Mouse (Mus musculus): ENCODE results near the gene Chn2. TPM values are rescaled to one million over a fixed set of nuclear protein-coding genes. Genes with fewer than 3 reads are reported as not detected.
A peak's percentile ranks its signal among the peaks of the same experiment; 100 is the strongest.
"Not testable (repeated sequence)": the region's sequence is repeated elsewhere in the genome, so short reads cannot be mapped to it uniquely, and the experiment has no call there.

The Chn2 gene
- total RNA-seq, 2 experiments from 2014 or later: 17.8 to 22.4 TPM

- DNase-seq (ENCODE audit: low spot score in 2 of 2): no peak
Observed at GRCm38 (mm10) chr6:54148844-54149526, 109.6 kb downstream of the Chn2 start.

DNA sequence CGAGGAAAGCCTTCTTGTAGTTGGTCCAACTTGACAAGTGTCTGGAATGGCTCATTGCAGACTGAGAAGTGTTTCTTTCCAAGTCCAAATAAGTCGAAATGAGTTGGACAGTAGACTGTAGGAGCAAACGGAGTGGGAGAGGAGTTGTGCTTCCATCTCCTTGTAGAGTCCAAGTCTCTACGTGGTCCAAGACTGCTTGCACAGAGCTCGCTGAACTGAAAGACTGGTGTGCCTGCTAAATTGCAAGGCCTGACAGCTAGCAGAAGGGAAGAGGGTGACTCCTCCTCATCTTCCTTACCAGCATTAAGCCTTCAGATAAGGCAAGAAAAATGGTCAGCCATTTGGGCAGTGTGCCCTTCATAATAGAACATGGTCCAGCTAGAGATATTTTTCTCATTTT lies 111.5 kb downstream of the Chn2 start:
- DNase-seq (ENCODE audit: low spot score in 2 of 2): no peak

DNA sequence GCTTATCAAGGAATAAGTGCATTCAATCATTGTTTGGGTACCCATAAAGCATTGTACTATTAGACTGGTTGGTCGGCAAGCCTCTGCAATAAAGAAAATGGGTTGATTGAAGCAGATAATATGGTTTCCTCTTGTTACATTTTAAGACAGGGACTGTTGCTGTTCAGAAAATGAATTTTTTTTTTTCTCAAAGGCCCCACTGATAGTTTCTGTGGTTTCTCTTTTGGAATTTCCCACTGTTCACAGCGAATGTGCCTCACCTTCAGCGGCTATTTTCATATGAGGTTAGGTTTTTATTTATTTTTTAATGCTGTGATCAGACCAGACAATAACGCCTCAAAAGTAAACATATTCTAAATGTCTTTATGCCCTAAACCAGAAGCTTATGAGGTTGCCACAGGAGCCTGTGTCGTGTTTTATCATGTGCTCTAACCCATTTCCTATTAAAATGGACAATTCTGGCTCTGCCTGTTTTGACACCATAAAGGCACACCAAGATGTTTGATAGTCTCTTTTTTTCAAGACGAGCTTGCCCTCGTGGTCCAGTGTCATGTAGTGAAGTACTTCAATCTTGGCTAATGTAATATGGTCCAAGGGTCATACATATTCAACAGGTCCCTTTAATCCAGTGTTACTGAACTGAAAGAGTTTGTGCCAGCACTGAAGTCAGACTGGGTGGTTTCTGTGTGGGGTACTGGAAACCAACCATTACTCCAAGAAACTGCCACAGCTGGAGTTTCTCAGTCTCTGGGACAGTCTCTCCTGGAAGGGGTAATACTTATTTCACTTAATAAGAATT lies 112.3 kb downstream of the Chn2 start:
- DNase-seq (ENCODE audit: low spot score in 2 of 2): no peak

DNA sequence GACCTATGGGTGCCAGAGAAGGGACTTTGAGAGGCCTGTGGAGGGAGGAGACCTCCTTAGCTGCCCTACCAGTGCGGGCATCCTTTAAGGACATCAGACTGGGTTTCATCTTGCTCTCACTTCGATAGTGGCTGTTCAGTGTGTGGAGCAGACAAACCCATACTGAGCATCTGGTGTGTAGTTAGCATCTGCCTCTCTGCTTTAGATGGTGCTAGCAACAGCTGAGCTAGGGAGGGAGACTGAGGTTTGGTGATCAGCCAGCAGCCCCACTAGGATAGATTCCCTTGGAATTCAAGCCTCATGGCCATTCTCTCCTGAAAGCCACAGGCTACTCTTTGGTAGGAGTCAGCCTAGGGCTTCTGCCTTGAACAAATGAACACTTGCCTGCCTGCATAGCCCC lies 117.7 kb downstream of the Chn2 start:
- DNase-seq (ENCODE audit: low spot score in 2 of 2): no peak

- no peak for DNase-seq (ENCODE audit: low spot score in 2 of 2)
Observed at GRCm38 (mm10) chr6:54158317-54158716, 119.0 kb downstream of the Chn2 start.

DNA sequence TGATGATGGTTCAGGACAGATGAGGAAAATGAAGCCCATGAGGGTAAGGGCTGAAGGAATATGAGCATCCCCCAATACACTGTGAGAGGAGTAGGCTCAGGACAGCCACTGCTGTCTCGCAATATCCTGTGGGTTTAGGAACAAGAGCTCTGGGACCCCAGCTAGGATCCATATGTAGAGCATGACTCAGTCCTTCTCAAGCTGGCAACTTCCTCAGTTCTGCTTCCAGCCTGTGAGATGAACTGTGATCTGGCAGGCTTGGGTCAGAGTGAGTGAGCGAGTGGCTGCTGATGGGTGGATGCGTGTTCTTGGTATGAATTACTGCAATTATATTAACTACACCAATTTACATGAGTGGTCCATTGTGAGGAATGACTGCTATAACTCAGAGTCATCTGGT lies 121.3 kb downstream of the Chn2 start:
- DNase-seq (ENCODE audit: low spot score in 2 of 2): peak in 1 of 2 experiments; percentile 5

DNA sequence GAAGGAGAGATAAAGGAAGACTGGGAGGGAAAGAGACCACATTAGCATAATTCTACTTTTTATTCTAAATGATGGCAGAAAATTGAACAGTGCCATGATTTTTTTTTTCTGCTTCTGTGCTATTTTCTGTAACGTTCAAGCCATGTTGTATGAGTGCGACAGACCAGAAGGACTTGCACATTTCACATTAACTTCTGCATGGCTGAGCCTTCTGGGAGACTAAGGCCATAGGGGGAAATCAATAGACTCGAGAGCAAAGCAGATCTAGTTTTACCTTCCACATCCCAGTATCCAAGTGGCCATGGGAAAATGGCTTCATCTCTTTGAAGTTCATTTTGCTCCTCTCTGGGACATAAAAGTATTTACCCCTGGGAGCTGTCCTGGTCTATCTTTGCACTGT lies 121.9 kb downstream of the Chn2 start:
- DNase-seq (ENCODE audit: low spot score in 2 of 2): no peak

DNA sequence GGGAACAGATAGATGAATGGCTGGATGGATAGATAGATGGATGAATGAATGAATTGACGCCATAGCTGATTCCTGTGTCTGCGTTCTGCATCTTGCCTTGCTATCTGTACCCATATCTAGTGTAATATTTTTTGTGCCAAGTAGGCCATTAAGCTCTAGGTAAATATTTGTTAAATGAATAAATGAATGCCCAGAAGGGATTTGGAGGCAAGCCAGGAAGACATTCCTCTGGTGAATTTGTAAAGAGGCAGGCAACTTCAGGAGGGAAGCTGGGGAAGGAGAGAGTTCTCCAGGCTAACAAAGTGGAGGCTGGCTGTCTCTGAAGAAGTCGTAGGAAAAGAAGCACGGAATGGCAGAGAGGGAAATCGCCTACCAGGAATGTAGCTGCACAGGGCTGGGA lies 123.0 kb downstream of the Chn2 start:
- no peak for DNase-seq (ENCODE audit: low spot score in 2 of 2)

DNA sequence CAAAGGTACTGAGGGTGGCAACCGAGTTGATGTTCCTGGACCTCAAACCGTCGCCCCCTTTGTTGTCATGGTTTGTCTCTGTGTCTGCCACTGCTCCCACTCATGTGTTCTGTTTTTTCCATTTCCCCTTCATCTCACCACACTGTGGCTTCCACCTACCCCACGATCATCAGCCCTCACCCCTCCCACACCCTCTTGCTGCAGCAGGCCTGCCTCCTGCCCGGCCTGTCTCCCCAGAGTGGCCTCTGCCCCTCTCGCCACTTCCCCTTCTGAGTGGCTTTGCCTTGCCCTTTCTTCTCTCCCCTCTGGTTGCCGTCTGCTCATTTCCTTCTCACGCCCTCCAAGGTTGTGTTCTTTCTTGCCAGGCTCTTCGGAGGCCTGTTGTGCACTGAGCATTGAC lies 123.4 kb downstream of the Chn2 start:
- DNase-seq (ENCODE audit: low spot score in 2 of 2): peak in 1 of 2 experiments; percentile 5

DNA sequence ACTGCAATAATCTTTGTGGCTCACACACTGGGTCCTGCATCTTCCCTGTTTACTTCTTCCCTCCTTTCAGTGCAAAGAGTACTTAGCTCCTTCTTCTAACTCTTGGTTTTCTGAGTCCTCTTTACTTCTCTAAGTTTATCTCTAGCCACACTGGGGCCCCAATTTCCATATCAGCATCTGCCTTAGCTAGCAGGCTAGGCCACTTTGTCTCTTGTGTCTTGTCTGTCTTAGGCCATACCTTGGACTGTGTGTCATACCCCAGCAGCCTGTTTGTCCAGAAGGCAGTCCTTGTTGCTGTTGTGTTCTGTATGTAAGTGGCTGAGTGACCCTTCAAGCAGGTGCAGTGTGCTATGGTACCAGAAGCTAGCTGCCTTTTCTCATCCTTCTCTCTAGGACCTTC lies 124.3 kb downstream of the Chn2 start:
- DNase-seq (ENCODE audit: low spot score in 2 of 2): no peak

- peak in 1 of 2 experiments; percentile 25 for DNase-seq (ENCODE audit: low spot score in 2 of 2)
Observed at GRCm38 (mm10) chr6:54164777-54165176, 125.4 kb downstream of the Chn2 start.

DNA sequence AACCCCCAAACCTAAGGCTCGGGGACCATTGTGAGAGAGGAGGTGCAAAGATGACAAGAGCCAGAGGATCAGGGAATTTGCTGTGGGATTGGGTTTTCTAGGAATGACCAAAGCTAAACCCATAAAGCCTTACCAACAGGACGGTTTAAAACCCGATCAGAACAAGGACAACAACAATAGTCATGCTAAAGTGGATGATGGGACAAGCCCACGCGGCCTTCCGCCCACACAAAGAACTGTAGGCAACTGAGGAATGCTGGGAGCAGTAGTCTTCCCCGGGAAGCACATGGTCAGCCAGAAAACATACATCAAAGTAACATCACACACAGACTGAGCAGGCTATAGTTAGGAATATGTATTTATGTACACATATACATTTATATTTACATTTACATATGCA lies 125.9 kb downstream of the Chn2 start:
- no peak for DNase-seq (ENCODE audit: low spot score in 2 of 2)

GRCm38 (mm10) chr6:54165863-54166262 lies 126.5 kb downstream of the Chn2 start:
- DNase-seq (ENCODE audit: low spot score in 2 of 2): no peak

GRCm38 (mm10) chr6:54166991-54167546 lies 127.7 kb downstream of the Chn2 start:
- no peak for DNase-seq (ENCODE audit: low spot score in 2 of 2)

GRCm38 (mm10) chr6:54170286-54170894 lies 131.0 kb downstream of the Chn2 start:
- no peak for DNase-seq (ENCODE audit: low spot score in 2 of 2)

- no peak for DNase-seq (ENCODE audit: low spot score in 2 of 2)
Observed at GRCm38 (mm10) chr6:54171385-54171784, 132.0 kb downstream of the Chn2 start.

DNA sequence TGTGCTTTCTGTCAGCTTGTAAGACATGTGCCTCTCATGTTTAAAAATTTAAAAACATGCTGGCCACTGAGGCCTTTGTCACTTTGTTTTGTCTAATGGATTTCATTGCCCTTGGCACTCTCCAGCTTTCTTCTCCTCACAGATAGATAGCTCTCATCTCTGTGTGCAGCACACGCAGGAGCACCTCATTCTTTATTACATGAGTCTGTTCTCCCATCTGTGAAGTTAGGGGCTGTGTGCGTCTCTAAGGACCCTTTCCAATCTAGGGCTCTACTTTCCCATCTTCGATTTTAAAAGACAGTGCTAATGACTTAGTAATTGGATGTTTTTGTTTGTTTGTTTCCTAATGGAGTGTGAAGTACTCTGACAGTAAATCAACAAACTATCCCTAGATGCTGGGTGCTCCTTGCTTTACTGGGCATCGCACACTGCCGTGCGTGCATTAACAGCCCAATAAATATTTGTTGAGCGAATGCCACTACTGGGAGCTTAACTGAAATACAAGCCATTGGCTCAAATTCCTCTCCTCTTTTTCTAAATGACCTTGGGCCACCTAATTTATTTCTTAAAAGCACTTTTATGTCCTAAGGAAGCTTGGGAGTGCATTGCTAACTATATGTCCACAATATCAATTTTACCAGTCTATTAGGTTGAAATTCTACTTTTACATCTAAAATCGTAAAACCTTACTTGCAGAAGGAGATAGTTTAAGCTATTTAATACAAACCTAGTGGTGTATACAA lies 136.3 kb downstream of the Chn2 start:
- no peak for DNase-seq (ENCODE audit: low spot score in 2 of 2)

DNA sequence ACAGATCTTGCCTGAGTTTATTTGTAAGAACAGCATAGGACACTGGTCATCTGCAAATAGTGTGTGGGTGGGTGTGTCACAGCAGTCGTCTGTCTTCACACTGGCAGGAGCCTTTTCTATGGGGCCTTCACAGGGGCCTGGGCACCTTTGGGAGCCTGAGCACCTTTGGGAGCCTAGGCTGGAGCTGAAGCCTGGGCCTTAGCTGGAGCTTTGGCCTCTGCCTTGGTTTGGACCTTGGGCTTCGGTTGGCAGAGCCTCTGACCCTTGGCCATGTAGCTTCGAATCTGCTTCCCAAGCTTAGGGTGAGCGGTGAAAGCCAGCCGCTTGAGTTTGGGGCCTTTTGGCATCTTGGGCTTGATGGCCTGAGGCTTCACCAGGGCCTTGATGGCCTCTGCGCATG lies 137.7 kb downstream of the Chn2 start:
- DNase-seq (ENCODE audit: low spot score in 2 of 2): not testable (repeated sequence)

DNA sequence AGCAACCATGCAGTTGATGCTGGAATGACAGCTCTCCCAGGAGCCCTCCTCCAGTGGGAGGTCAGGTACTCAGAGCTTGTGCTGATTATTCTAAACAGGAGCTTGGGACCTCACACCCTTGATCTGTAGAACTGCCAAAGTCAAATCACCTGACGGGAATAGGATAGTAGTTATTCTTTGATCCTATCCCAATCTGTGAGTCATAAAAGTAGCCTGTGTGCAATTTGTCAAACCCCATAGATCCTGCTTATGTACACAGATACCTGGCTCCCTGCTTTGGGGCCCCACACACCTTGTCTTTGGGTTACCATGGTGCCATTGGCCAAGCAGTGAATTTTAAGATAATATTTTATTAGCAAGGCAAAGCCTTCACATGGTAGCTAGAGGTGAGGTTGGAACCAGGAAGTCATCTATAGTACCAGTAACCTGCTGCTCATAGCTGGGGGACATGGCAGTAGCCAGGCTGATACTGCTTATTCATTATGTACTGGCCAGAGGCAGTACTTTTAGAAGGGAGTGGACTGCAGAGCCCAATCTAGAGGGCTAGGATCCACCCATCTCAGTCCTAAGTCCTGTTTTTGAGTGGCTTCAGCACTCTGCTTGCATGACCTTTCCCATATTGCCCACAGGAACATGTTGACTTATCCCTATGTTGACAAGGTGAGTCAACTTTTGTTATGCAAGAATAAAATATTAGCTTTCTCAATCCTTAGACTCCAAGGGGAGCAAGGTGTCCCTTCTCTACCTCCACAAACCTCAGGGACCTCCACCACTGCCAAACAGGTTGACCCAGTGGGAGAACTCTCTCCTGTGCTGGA lies 139.9 kb downstream of the Chn2 start:
- DNase-seq (ENCODE audit: low spot score in 2 of 2): no peak

GRCm38 (mm10) chr6:54179874-54180212 lies 140.5 kb downstream of the Chn2 start:
- DNase-seq (ENCODE audit: low spot score in 2 of 2): no peak
